Comparison of ENCODE assay signal across 8 mouse cellular contexts in genomic region chr11:97050216-97050943, GRCm38 (mm10). TPM values are rescaled to one million over a fixed set of nuclear protein-coding genes. Genes with fewer than 3 reads are reported as not detected.
DNase-seq lines count a peak whose midpoint lies in the region; ATAC-seq lines count a peak whose summit lies in the region.

Gene Osbpl7 (plus strand): TSS chr11:97050628.

- DNase-seq in CD8-positive naive resting alpha-beta T cell, adult 2 months (ENCODE audit: low read depth in 2 of 2, low spot score in 2 of 2) = peak; percentile 58 to 64
- DNase-seq in brain, embryonic 18.5 days (ENCODE audit: low read depth, low spot score) = peak; percentile 66
- DNase-seq in kidney, postnatal 36 days = peak; percentile 80 to 84
- peak; percentile 77 for DNase-seq in telencephalon, adult 2 months (ENCODE audit: low read depth, low spot score)

- peak within 1 kb of the TSS; percentile 67 for H3K4me3 ChIP-seq in forebrain, embryonic 12.5 days (replicated peaks)
- H3K4me3 ChIP-seq in heart, embryonic 16.5 days (ENCODE audit: low read length) = peak within 1 kb of the TSS; percentile 91
- peak within 1 kb of the TSS; percentile 62 for H3K4me3 ChIP-seq in liver, embryonic 16.5 days (ENCODE audit: low read depth, low read length)
- peak within 1 kb of the TSS; percentile 79 for H3K4me3 ChIP-seq in neural tube, embryonic 13.5 days

- no peaks in the 10 kb centered on the region for H3K9me3 ChIP-seq in forebrain, embryonic 12.5 days
- H3K9me3 ChIP-seq in heart, embryonic 16.5 days (replicated peaks; ENCODE audit: control insufficient read depth, low read length) = no peaks in the 10 kb centered on the region
- no peaks in the 10 kb centered on the region for H3K9me3 ChIP-seq in liver, embryonic 16.5 days (replicated peaks; ENCODE audit: control insufficient read depth, low read length)
- no peaks in the 10 kb centered on the region for H3K9me3 ChIP-seq in neural tube, embryonic 13.5 days

- no peaks in the 10 kb centered on the region for H3K27me3 ChIP-seq in forebrain, embryonic 12.5 days
- no peaks in the 10 kb centered on the region for H3K27me3 ChIP-seq in heart, embryonic 16.5 days (ENCODE audit: control insufficient read depth, insufficient read depth, low read length)
- H3K27me3 ChIP-seq in liver, embryonic 16.5 days (ENCODE audit: control insufficient read depth, insufficient read depth, low read depth, low read length) = no peaks in the 10 kb centered on the region
- no peaks in the 10 kb centered on the region for H3K27me3 ChIP-seq in neural tube, embryonic 13.5 days

- H3K9ac ChIP-seq in forebrain, embryonic 12.5 days = peak within 1 kb of the TSS; percentile 80
- H3K9ac ChIP-seq in heart, embryonic 16.5 days (ENCODE audit: low read length) = peak within 1 kb of the TSS; percentile 90
- H3K9ac ChIP-seq in liver, embryonic 16.5 days (ENCODE audit: low read depth, low read length) = peak within 1 kb of the TSS; percentile 73
- peak within 1 kb of the TSS; percentile 92 for H3K9ac ChIP-seq in neural tube, embryonic 13.5 days

- H3K27ac ChIP-seq in forebrain, embryonic 12.5 days = peak within 1 kb of the TSS; percentile 53
- H3K27ac ChIP-seq in heart, embryonic 16.5 days (ENCODE audit: low read length) = peak within 1 kb of the TSS; percentile 58; the same call in 1 of the 2 replicates
- peak within 1 kb of the TSS; percentile 18; the same call in 1 of the 2 replicates for H3K27ac ChIP-seq in liver, embryonic 16.5 days (ENCODE audit: low read length)
- H3K27ac ChIP-seq in neural tube, embryonic 13.5 days (replicated peaks) = peak within 1 kb of the TSS; percentile 69

- peak within 1 kb of the TSS; percentile 94 for H3K4me2 ChIP-seq in forebrain, embryonic 12.5 days
- H3K4me2 ChIP-seq in heart, embryonic 16.5 days (ENCODE audit: low read depth, low read length) = peak within 1 kb of the TSS; percentile 93
- peak within 1 kb of the TSS; percentile 75 for H3K4me2 ChIP-seq in liver, embryonic 16.5 days (ENCODE audit: low read depth, low read length)
- H3K4me2 ChIP-seq in neural tube, embryonic 13.5 days = peak within 1 kb of the TSS; percentile 98

- peak; percentile 84 for ATAC-seq in forebrain, embryonic 12.5 days (ENCODE audit: low FRiP score)
- ATAC-seq in heart, embryonic 16.5 days (replicated peaks; ENCODE audit: extremely low read depth, insufficient read depth, low FRiP score) = peak; percentile 78
- ATAC-seq in liver, embryonic 16.5 days (ENCODE audit: low read depth) = peak; percentile 66
- peak; percentile 82 for ATAC-seq in neural tube, embryonic 13.5 days (ENCODE audit: low read depth)

- peaks cover 42% of the 10 kb centered on the region for H3K36me3 ChIP-seq in forebrain, embryonic 12.5 days (replicated peaks)
- H3K36me3 ChIP-seq in heart, embryonic 16.5 days (ENCODE audit: control insufficient read depth, insufficient read depth) = peaks cover 26% of the 10 kb centered on the region
- H3K36me3 ChIP-seq in liver, embryonic 16.5 days (ENCODE audit: control insufficient read depth, insufficient read depth) = no peaks in the 10 kb centered on the region; the same call in 1 of the 2 replicates
- H3K36me3 ChIP-seq in neural tube, embryonic 13.5 days = peaks cover 54% of the 10 kb centered on the region

- peaks cover 27% of the 10 kb centered on the region for H3K4me1 ChIP-seq in forebrain, embryonic 12.5 days
- H3K4me1 ChIP-seq in heart, embryonic 16.5 days (ENCODE audit: control insufficient read depth, insufficient read depth, low read length) = peaks cover 16% of the 10 kb centered on the region
- peaks cover 23% of the 10 kb centered on the region for H3K4me1 ChIP-seq in liver, embryonic 16.5 days (ENCODE audit: control insufficient read depth, low read depth, low read length)
- peaks cover 27% of the 10 kb centered on the region for H3K4me1 ChIP-seq in neural tube, embryonic 13.5 days (replicated peaks)

- WGBS in forebrain, embryonic 12.5 days = 8% methylated on average over 18 of the region's 18 CpGs
- 6% methylated on average over 18 of the region's 18 CpGs for WGBS in heart, embryonic 16.5 days
- WGBS in liver, embryonic 16.5 days (ENCODE audit: insufficient replicate concordance) = 2% methylated on average over 18 of the region's 18 CpGs
- 6% methylated on average over 18 of the region's 18 CpGs for WGBS in neural tube, embryonic 13.5 days

RNA-seq across cellular contexts. Expression of gene Osbpl7, which starts in this region (rescaled TPM):
- polyA plus RNA-seq in forebrain, embryonic 12.5 days (2016; fragmentation: Nextera tagmentation; extraction: Ambion mirVana) = 8.2 and 8.7 TPM in 2 replicates
- polyA plus RNA-seq in heart, embryonic 16.5 days (2015; fragmentation: Nextera tagmentation; extraction: Ambion mirVana) = 5.5 and 5.6 TPM in 2 replicates
- 2.6 and 3.6 TPM in 2 replicates for polyA plus RNA-seq in liver, embryonic 16.5 days (2015; fragmentation: Nextera tagmentation; extraction: Ambion mirVana)
- 9.2 and 11.0 TPM in 2 replicates for polyA plus RNA-seq in neural tube, embryonic 13.5 days (2015; fragmentation: Nextera tagmentation; extraction: Ambion mirVana)

Comparison
In these comparisons a context has a peak if more than half of its experiments do, and no peak if none do; other contexts are left out.
1. Peak in every context shown above with its lines: DNase-seq, ATAC-seq, H3K4me3 ChIP-seq and H3K27ac ChIP-seq.
2. H3K27ac ChIP-seq: peak in every context shown above with its lines; median percentile 69 in neural tube, embryonic 13.5 days; 58 in heart, embryonic 16.5 days; 53 in forebrain, embryonic 12.5 days; 18 in liver, embryonic 16.5 days.